Mouse (Mus musculus): ENCODE data around the gene Arhgap11a.

GRCm38 (mm10) chr2:113781521-113781920 is 66.9 kb downstream of the Arhgap11a start:
- TF ChIP-seq CTCF (IDR thresholded peaks at IDR 0.05; ENCODE audit: low read depth, low read length) (no peak), POLR2A (IDR thresholded peaks at IDR 0.05; ENCODE audit: extremely low read depth, insufficient read depth, low read length) (no peak)

Measured in liver, adult 2 months (tissue).